Mouse (Mus musculus) intestine, postnatal 0 days (tissue): ENCODE measurements at regions not wholly inside any gene's neighbourhood (a gene's known extent, or its start where the extent isn't known, plus 50 kb on each side); places are given as distances from the start of the nearest gene placed in this dataset.

ENCODE experiments used
- ATAC-seq: fragments of 200-750 bp; cut with Nextera tagmentation; 2 replicates; pipeline ENCODE4 v1.8.0; 2017; ENCODE audit warnings: mild to moderate bottlenecking, moderate TSS enrichment, moderate library complexity
- H3K27ac ChIP-seq: fragments of 300-500 bp; sonication (generic); 2 replicates; pipeline ENCODE4 v1.5.1; 2014; ENCODE audit warnings: mild to moderate bottlenecking, low read depth, low read length, moderate library complexity
- H3K27me3 ChIP-seq: fragments of 300-500 bp; sonication (generic); replicated peaks from 2 replicates; pipeline ENCODE4 v1.6.1; 2014; ENCODE audit warnings: low read length, mixed read lengths; ENCODE audit not compliant: control insufficient read depth, insufficient read depth
- H3K36me3 ChIP-seq: fragments of 300-500 bp; sonication (generic); 2 replicates; pipeline ENCODE4 v1.6.1; 2014; ENCODE audit warnings: mild to moderate bottlenecking, moderate library complexity; ENCODE audit not compliant: control insufficient read depth, insufficient read depth
- H3K4me1 ChIP-seq: fragments of 300-500 bp; sonication (generic); replicated peaks from 2 replicates; pipeline ENCODE4 v1.6.1; 2014; ENCODE audit warnings: antibody characterized with exemption, low read length, mixed read lengths; ENCODE audit not compliant: control insufficient read depth, insufficient read depth
- H3K4me2 ChIP-seq: fragments of 300-500 bp; sonication (generic); replicated peaks from 2 replicates; pipeline ENCODE4 v1.6.1; 2014; ENCODE audit warnings: low read depth, mild to moderate bottlenecking, moderate library complexity
- H3K4me3 ChIP-seq: fragments of 300-500 bp; sonication (generic); 2 replicates; pipeline ENCODE4 v1.5.1; 2014; ENCODE audit warnings: low read depth, low read length
- H3K9ac ChIP-seq: fragments of 300-500 bp; sonication (generic); 2 replicates; pipeline ENCODE4 v1.6.1; 2014; ENCODE audit warnings: mild to moderate bottlenecking, low read depth, low read length
- H3K9me3 ChIP-seq: fragments of 300-500 bp; sonication (generic); 2 replicates; pipeline ENCODE4 v1.6.1; 2016; ENCODE audit warnings: mixed run types; ENCODE audit not compliant: control insufficient read depth
- CTCF ChIP-seq: sonication (generic); IDR thresholded peaks from 2 replicates; pipeline ENCODE4 v1.5.1; 2016; ENCODE audit warnings: low read depth, mild to moderate bottlenecking, control low read depth, antibody characterized with exemption, moderate library complexity
- whole genome bisulfite sequencing: fragments of 180-500 bp; shearing (Covaris S2); extraction: QIAGEN DNeasy Blood & Tissue Kit; methylation state at CpG from one replicate; pipeline ENCODE4 v1.1.7; 2014; 5-methylcytosine and 5-hydroxymethylcytosine counted together

- Histone ChIP-seq H3K4me2 (no peak overlapping the region), H3K9me3 (no peaks in the 10 kb centered on the region), H3K27ac (no peak overlapping the region), H3K4me1 (no peaks in the 10 kb centered on the region), H3K27me3 (no peaks in the 10 kb centered on the region), H3K4me3 (no peak overlapping the region), H3K36me3 (no peaks in the 10 kb centered on the region), H3K9ac (no peak overlapping the region)
- no peak for ATAC-seq
- 80% methylated on average over 1 of the region's 1 CpGs for WGBS
- TF ChIP-seq CTCF: no peak
These were observed 52.0 kb downstream of the Gm11983 start for GRCm38 (mm10) chr11:6785471-6785870.

GRCm38 (mm10) chr11:6782826-6783225 lies 54.6 kb downstream of the Gm11983 start:
- H3K4me3 ChIP-seq: no peak overlapping the region
- no peaks in the 10 kb centered on the region for H3K27me3 ChIP-seq
- WGBS: 91% methylated on average over 14 of the region's 14 CpGs
- H3K9ac ChIP-seq: no peak overlapping the region
- no peak overlapping the region for H3K27ac ChIP-seq
- no peaks in the 10 kb centered on the region for H3K9me3 ChIP-seq
- no peak for ATAC-seq
- no peaks in the 10 kb centered on the region for H3K4me1 ChIP-seq
- TF ChIP-seq CTCF: no peak
- H3K36me3 ChIP-seq: no peaks in the 10 kb centered on the region
- no peak overlapping the region for H3K4me2 ChIP-seq

- no peak overlapping the region for H3K27ac ChIP-seq
- no peak for TF ChIP-seq CTCF
- H3K4me3 ChIP-seq: no peak overlapping the region
- WGBS: 76% methylated on average over 5 of the region's 5 CpGs
- H3K9ac ChIP-seq: no peak overlapping the region
- no peaks in the 10 kb centered on the region for H3K4me1 ChIP-seq
- no peaks in the 10 kb centered on the region for H3K27me3 ChIP-seq
- ATAC-seq: no peak
- no peaks in the 10 kb centered on the region for H3K9me3 ChIP-seq
- H3K36me3 ChIP-seq: no peaks in the 10 kb centered on the region
- no peak overlapping the region for H3K4me2 ChIP-seq
These were observed 57.7 kb downstream of the Gm11983 start for GRCm38 (mm10) chr11:6779752-6780151.

- no peak overlapping the region for H3K9ac ChIP-seq
- no peak overlapping the region for H3K4me2 ChIP-seq
- no peak overlapping the region for H3K27ac ChIP-seq
- 55% methylated on average over 10 of the region's 10 CpGs for WGBS
- H3K4me1 ChIP-seq: no peaks in the 10 kb centered on the region
- no peak for ATAC-seq
- H3K27me3 ChIP-seq: no peaks in the 10 kb centered on the region
- no peaks in the 10 kb centered on the region for H3K9me3 ChIP-seq
- no peak overlapping the region for H3K4me3 ChIP-seq
- TF ChIP-seq CTCF: no peak
- H3K36me3 ChIP-seq: no peaks in the 10 kb centered on the region
These were observed 58.7 kb downstream of the Gm11983 start for GRCm38 (mm10) chr11:6778596-6779360.

- Histone ChIP-seq H3K4me2 (no peak overlapping the region), H3K27me3 (no peaks in the 10 kb centered on the region), H3K9ac (no peak overlapping the region), H3K9me3 (no peaks in the 10 kb centered on the region), H3K36me3 (no peaks in the 10 kb centered on the region), H3K4me1 (no peaks in the 10 kb centered on the region), H3K27ac (no peak overlapping the region), H3K4me3 (no peak overlapping the region)
- 94% methylated on average over 1 of the region's 1 CpGs for WGBS
- no peak for TF ChIP-seq CTCF
- ATAC-seq: no peak
These were observed 59.9 kb downstream of the Gm11983 start for GRCm38 (mm10) chr11:6777566-6777965.

GRCm38 (mm10) chr11:6774656-6775055 lies 62.8 kb downstream of the Gm11983 start:
- TF ChIP-seq CTCF: no peak
- no peak overlapping the region for H3K4me2 ChIP-seq
- no peaks in the 10 kb centered on the region for H3K4me1 ChIP-seq
- 37% methylated on average over 4 of the region's 4 CpGs for WGBS
- no peaks in the 10 kb centered on the region for H3K9me3 ChIP-seq
- no peak overlapping the region for H3K9ac ChIP-seq
- H3K27me3 ChIP-seq: no peaks in the 10 kb centered on the region
- no peak overlapping the region for H3K27ac ChIP-seq
- ATAC-seq: no peak
- H3K4me3 ChIP-seq: no peak overlapping the region
- no peaks in the 10 kb centered on the region for H3K36me3 ChIP-seq
